Mouse (Mus musculus): ENCODE data around the gene Man1a2. TPM values are rescaled to one million over a fixed set of nuclear protein-coding genes. Genes with fewer than 3 reads are reported as not detected.

Gene Man1a2
- total RNA-seq, 2 experiments from 2014 or later: 5.6 to 31.8 TPM

- no peak for ATAC-seq (replicated peaks; ENCODE audit: low FRiP score, poor library complexity, severe bottlenecking)
Observed at GRCm38 (mm10) chr3:100521626-100522025, 163.7 kb downstream of the Man1a2 start.

GRCm38 (mm10) chr3:100515754-100516141 lies 169.6 kb downstream of the Man1a2 start:
- no peak for ATAC-seq (replicated peaks; ENCODE audit: low FRiP score, poor library complexity, severe bottlenecking)

- no peak for ATAC-seq (replicated peaks; ENCODE audit: low FRiP score, poor library complexity, severe bottlenecking)
Observed at GRCm38 (mm10) chr3:100515093-100515753, 170.1 kb downstream of the Man1a2 start.

Other genes starting within 250 kb of the Man1a2 start
- gene Tent5c, start 196.2 kb downstream of the Man1a2 start, total RNA-seq (2015; ENCODE audit: low replicate concordance): 608 and 670 TPM in 2 replicates
- gene Tent5c, start 196.2 kb downstream of the Man1a2 start, total RNA-seq (2017; ENCODE audit: low replicate concordance): 1,090 and 1,183 TPM in 2 replicates
- not detected in 2 replicates for gene Vtcn1, start 140.0 kb upstream of the Man1a2 start, total RNA-seq (2015; ENCODE audit: low replicate concordance)
- not detected in 2 replicates for gene Vtcn1, start 140.0 kb upstream of the Man1a2 start, total RNA-seq (2017; ENCODE audit: low replicate concordance)
- not detected in 2 replicates for gene Trim45, start 236.7 kb upstream of the Man1a2 start, total RNA-seq (2015; ENCODE audit: low replicate concordance)
- 3.2 and 3.9 TPM in 2 replicates for gene Trim45, start 236.7 kb upstream of the Man1a2 start, total RNA-seq (2017; ENCODE audit: low replicate concordance)